Mouse (Mus musculus): ENCODE results near the gene Dzip1.

Gene Dzip1

DNA sequence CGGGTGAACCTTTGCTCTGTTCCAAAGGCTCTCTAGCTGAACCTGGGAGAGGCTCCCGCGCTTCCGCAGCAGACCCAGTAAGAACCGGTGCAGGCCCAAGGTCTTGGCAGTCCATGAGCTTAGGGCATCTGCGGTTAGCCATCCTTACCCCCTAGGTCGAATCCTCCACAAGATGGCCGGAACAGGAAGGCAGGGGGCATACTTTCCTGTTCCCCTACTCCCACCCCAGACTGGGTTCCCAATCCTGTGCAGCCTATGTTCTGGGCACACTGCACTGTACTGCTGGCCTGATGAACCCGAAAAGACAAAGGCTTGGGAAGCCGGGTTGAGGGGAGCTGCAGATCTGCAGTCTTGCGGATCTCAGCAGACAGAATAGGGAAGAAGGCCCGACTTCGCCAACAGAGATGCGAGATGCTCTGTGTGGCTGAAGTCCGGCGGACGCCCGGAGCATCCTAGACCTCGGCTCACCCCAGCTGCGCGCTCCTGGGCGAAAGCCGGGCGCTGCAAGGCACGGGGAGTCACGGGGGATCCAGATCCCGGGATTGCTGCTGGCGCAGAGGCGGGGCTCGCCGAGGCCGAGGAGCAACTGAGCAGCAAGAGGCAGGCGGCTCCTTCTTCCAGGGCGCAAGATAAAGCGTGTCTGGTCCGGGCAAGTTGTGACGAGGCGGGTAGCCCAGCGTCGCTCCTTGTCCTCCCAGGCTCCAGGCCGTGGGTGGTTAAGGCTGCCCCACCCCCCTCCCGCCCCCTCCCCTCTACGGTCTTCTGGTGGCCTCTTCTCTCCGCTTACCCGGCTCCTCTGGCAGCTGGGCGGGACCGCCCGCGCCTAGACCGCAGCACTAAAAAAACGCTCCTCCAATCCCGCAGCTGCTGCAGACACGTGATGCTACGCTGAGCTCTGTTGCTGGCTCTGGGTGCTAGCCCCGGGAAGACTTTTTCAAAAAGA is at the start of gene Dzip1:
Dzip1 (minus strand) TSS at position 788 of the 943 bp plus-strand sequence.
- in situ Hi-C loops (cut with MboI; ENCODE audit: low sequenced_read_pairs), result no loop called here

DNA sequence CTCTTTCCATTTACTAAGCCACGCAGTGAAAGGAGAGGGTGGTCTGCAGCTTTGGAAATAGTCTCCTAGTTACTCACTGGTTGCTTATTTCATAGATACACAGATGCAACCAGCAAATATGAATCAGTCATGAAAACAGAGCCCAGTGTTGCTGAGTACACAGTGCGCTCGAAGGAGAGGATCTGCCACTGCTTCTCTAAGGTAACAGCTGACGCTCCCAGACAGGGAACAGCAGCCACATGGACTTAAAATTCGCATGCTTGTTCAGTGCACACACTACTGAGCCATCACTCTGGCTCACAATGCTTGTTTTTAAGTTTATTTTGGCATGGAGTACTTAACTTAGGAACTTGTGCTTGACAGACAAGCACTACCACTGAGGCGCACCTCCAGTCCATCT is 47.0 kb upstream of the Dzip1 start:
- in situ Hi-C loops (cut with MboI; ENCODE audit: low sequenced_read_pairs), result no loop called here

DNA sequence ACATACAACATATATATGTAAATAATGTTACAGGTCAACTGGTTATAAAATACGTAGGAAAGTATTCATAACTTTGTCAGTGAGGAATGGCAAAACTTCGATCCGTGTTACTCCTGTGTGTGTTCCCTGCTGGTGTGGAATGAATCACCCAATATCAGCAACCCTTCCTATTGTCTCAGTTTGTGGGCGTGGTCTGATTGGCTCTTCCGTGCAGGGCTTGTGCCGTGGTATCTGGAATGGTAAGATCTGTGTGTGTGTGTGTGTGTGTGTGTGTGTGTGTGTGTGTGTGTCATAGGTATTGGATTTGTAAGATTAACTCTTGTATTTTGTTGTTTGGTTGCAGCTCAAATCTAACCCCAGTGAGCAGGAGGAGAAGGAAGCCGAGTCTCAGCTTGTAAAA is 42.4 kb upstream of the Dzip1 start:
- in situ Hi-C loops (cut with MboI; ENCODE audit: low sequenced_read_pairs), result no loop called here

DNA sequence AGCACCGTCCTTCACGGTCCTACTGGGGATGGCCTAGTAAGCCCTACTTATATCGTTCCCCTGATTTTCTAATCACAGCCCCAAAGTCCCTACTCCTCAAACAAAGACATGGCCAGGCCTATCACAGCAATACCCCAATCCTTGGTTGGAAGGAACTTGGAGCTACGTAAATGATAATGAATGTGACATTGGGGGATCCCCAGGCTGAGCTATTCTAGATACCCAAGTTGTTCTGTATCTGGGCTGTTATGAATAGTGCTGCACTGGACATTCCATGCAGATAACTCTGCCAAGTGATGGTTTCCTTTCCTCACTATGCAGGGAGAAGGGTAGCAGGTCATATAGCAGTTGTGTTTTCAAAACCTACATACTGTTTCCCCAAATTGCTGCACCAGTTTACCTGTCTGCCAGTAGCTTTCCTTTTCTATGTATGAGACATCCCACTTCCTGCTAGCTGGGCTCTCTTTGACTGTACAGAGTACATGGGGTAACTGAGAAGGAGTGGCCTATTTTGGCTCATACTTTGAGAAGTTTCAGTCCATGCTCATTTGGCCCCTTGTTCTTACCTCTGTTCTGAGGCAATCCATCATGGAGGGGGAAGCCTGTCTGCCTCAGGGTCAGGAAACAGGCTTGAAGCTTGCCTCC is 40.2 kb upstream of the Dzip1 start:
- in situ Hi-C loops (cut with MboI; ENCODE audit: low sequenced_read_pairs), result no loop called here

DNA sequence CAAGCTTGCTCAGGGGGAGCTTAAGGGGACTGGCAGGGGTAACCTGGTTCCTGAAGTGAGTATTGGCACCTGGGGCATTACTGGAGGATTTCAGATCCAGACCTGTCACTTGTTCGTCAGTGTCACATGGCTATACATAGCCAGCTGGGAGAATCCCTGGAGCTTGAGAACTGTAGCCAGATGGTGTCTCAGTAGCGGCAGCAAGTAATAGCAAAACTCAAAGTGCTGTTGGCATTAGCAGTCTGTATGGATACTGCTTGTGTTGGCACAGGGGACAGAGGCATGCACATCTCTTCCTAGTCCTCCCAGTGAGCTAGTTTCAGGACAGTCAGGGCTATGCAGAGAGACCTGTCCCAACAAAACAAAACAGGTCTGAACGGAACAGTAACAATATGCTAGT is 32.8 kb upstream of the Dzip1 start:
- in situ Hi-C loops (cut with MboI; ENCODE audit: low sequenced_read_pairs), result no loop called here

DNA sequence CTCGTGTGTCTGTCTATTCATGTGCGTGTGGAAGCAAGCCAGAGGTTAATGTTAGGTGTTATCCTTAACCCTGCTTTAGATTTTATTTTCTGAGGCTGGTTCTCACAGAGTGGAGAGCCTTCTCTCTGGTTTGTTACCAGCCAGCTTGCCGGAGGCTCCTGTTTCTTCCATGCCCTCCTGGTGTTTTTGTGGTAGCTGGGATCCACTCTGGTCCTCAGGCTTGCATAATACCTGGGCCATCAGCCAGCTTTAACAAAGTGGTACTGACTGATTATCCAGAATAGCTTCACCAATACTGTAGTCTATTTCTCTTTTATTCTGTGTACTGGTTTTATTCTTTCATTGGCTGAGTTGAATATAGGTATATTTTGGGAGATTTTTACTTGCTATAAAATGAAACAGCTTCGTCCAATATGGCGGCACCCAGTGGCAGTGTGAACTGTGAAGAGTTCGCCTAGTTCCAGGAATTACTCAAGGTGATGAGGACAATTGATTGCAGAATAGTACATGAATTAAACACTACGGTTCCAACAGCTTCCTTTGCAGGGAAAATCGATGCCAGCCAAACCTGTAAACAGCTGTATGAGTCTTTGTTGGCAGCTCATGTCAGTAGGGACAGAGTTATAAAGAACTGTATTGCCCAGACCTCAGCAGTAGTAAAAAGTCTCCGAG is 26.8 kb upstream of the Dzip1 start:
- in situ Hi-C loops (cut with MboI; ENCODE audit: low sequenced_read_pairs), result no loop called here

DNA sequence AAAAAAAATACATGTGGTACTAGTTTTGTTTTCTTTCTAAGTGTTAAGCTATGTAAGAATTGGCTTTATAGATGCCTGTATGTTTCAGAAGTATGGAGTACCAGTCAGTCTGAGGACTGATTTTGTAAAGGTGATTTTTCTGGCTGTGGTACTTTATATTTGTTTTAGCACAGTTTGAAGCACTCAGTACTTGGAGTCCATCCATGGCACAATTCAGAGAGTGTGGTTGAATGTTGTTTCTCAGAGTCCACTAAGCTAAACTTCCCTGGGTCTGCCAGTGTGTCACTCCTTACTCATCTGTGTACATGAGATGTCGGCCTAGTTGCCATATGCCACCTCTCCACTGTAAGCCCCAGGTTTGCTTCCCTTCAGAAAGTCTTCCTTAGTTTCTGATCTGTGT is 23.6 kb upstream of the Dzip1 start:
- in situ Hi-C loops (cut with MboI; ENCODE audit: low sequenced_read_pairs), result no loop called here

DNA sequence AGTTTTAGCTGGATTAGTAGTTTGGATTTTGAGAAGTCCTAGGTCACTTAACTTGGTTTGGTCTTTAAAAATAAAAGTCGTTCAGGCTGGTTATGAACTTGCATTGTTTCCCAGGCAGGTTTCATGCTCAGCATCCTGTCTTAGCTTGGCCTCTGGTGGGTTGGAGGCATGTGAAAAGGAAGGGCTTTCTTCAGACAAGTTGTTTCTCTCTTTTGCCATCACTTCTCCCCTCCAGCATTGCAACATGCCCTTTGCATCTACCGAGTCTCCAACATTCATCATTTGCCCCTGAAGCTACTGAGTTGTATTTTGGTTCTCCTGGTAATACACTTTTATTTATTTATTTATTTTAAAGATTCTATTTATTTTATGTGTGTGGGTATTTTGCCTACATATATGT is 19.4 kb upstream of the Dzip1 start:
- in situ Hi-C loops (cut with MboI; ENCODE audit: low sequenced_read_pairs), result no loop called here

DNA sequence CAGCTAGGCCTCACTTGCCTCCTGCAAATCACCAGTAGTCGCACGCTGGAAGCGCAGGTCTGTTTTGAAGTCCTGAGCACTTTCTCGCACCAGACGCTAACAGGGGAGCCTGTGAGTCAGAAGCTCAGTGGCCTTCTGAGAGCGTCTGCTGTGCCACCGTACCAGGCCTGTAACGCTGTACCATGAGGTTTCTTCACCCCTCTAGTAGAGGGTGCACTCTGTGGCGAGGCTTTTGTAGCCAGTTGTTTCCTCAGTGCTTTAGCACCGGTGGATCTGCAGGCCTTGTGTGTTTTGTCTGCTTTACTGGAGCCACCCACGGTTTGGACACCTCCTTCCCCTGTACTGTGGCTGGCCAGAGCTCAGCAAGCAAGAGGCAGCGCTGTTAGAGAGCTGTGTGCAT is 16.8 kb upstream of the Dzip1 start:
- in situ Hi-C loops (cut with MboI; ENCODE audit: low sequenced_read_pairs), result no loop called here

DNA sequence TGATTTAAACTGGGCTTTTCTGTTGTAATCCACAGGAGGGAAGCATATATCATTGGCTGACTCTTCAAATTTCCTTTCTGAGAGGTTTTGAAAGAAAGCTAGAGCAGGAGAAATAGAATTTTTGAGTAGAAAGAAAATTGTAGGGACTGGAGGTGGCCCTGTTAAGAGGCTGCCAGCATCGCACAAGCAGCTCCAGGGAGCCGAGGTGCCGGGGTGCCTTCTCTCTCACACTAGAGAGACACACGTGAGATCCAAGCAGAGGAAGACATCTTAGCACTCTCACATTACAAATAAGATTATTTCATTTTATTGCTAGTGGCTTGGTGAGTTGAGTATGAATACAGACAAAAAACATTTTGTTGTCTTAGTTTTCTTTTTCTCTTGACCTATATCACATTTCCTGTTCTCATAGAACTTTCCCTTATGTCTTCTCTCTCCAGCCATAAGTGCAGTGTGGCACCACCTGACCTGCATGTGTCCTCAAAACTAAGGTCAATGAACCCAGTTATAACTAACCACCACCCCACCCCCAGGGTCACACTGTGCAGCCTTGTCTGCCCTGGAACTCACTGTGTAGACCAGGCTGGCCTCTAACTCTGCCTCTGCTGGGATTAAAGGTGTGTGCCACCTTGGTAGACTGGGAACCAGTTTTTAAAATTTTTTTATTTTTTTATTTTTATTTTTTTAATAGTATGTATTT is 15.7 kb upstream of the Dzip1 start:
- in situ Hi-C loops (cut with MboI; ENCODE audit: low sequenced_read_pairs), result no loop called here

DNA sequence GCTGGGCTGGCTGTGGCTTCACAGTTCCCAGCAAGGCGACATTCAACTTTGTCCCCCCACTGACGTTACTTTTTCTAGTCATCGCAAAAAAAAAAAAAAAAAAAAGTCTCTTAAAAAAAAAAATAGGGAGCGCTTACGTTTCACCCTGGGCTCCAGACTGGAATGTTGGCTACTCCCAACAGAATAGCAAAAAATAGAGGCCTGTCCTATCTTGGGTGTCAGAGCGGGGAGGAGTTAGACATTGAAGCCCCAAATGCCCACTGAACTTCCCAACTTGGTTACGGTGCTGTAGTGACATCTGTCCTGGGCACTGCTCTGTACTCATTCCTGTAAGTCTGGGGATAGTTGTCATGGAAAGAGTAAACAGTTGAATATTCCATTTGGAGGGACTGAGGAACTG is 13.3 kb upstream of the Dzip1 start:
- in situ Hi-C loops (cut with MboI; ENCODE audit: low sequenced_read_pairs), result no loop called here

DNA sequence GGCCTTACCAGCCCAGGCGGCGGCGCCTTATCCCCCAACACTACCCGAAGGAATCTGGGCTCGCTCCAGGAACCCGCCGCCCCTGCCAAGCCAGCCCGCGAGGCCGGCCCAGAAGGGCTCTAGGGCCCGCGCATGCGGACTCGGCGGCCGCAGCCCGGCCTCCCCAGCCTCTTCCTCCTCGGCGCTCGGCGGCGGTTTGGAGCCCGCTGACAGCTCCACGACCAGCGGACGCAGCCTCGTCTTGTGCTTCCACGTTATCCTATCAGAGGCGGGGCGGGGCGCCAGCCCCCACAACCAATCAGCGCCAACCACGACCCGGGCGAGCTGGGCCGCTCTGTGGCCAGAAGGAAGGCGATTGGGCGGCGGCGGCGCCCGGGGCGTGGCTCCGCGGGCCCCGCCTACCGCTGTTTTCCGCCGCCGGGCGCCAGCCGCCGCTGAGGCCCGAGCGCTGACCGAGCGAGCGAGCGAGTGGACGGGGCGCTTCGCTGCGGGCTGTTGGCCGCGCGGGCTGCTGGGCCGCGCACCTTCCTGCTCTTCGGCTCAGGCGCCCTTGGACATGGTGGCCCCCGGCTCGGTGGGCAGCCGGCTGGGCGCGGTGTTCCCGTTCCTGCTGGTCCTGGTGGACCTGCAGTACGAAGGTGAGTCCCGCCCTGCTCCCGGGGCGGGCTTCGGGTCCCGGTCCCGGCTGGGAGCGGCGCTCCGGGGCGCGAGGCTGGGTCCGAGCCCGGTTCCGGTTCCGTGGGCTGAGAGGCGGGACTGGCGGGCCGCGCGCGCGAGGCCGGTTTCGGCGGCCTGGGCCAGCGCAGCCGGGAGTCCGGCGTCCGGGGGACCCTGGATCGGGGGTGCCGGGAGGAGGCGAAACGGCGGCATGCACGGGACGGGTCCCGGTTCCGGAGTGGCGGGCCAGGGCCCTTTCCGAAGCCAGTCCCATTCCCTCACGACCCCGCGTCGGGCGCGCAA is 12.6 kb upstream of the Dzip1 start, which contains the start of gene Dnajc3:
Dnajc3 (plus strand) TSS at position 444 of the 960 bp plus-strand sequence.
- in situ Hi-C loops (cut with MboI; ENCODE audit: low sequenced_read_pairs), result no loop called here

DNA sequence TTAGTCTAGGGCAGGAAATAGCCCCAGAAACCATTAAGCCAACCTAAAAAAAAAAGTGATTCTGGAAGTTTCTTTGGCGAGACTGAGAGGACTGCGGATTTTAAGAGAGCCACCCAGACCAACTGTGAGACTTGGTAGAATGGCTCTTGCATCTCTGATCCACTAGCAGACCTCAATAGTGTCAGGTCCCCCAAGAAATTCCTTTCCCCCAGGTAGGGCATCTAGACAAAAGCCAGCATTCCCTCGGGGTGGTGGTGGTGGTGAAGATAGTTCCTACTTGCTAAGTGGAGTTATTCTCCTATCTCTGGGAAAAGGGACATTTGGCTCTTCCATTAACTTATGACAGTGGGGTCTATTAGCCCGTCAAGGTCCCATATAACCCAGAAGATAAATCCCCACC is 11.7 kb upstream of the Dzip1 start:
- in situ Hi-C loops (cut with MboI; ENCODE audit: low sequenced_read_pairs), result no loop called here

DNA sequence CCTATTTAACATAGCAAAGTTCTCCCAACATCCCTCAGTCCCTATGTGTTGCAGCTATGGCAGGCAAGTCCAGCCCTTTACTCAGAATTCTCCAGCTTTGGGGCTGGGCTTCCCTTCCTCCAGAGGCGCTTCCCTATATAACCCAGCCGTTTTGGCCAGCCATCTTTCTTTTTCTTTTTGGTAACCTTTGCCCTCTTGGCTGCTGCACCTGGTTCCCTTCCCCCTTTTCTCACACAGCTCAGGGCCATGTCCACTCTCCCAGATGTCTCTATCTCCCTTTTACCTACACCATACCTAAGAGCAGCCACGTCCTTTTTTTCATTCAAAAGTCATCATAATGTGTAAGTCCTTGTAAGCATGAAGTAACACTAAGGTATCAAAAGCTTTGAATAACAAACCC is 11.0 kb upstream of the Dzip1 start:
- in situ Hi-C loops (cut with MboI; ENCODE audit: low sequenced_read_pairs), result no loop called here

DNA sequence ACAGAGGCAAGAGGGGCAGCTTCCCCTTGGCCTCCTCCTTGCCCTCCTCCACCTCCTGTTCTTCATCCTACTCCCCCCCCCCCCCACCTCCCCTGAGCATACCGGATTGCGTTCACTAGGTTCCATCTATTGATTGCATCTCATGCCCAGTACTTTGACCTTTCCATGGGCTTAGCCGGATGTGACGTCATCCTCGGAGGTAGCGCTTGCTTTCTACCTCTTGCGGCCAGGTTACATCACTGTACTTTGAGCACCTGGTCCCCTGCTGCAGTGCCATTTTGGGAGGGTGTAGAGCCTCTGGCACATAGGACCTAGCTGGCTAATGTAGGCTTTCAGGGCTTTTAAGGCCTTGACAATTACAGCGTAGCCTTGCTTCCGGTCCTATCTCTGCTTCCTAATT is 9.4 kb upstream of the Dzip1 start:
- in situ Hi-C loops (cut with MboI; ENCODE audit: low sequenced_read_pairs), result no loop called here

DNA sequence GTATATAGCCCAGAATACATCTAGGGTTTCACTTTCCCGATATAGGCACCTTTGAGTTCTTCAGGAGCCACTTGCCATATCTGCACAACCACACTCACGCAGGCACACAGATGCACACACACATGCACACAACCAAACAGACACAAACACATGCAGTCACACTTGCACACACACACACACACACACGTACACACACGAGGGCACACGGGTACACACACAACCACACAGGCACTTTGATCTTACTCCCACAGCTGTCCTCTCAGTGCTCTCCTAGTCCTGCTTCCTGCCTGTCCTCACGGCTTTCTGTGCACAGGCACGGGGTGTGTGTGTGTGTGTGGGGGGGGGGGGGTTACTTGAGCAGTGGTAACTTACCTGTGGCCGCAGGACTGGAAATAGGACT is 7.7 kb upstream of the Dzip1 start:
- in situ Hi-C loops (cut with MboI; ENCODE audit: low sequenced_read_pairs), result no loop called here

DNA sequence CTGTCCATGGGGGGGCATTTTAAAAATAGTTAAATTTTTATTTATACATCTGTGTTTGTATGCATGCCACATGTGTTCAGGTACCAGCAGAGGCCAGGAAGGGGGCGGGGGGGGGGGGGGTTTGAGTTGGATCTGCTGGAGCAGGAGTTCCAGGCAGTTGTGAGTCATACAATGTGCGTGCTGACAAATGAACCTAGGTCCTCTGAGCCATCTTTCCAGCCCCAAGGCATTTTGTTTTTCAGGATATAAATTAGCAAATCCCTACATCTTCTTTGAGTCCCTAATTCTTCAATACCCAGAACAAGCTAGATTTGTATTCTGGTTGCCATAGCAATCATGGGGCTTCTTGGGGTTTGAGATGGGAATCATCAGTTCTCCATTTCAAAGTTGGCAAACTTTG is 5.9 kb upstream of the Dzip1 start:
- in situ Hi-C loops (cut with MboI; ENCODE audit: low sequenced_read_pairs), result no loop called here

DNA sequence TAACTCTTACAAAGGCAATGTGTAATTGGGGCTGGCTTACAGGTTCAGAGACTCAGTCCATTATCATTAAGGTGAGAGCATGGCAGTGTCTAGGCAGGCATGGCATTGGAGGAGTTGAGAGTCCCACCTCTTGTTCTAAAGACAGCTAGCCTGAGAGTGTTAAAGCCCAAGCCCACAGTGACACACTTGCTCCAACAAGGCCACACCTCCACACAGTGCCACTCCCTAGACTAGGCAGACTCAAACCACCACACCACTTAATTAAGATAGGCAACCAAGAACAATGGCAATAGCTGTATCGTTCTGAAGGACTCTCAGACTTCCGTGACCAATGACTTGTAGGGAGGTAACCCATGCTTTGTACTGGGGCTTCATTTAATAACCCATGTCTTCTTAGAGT is 5.5 kb upstream of the Dzip1 start:
- in situ Hi-C loops (cut with MboI; ENCODE audit: low sequenced_read_pairs), result no loop called here

DNA sequence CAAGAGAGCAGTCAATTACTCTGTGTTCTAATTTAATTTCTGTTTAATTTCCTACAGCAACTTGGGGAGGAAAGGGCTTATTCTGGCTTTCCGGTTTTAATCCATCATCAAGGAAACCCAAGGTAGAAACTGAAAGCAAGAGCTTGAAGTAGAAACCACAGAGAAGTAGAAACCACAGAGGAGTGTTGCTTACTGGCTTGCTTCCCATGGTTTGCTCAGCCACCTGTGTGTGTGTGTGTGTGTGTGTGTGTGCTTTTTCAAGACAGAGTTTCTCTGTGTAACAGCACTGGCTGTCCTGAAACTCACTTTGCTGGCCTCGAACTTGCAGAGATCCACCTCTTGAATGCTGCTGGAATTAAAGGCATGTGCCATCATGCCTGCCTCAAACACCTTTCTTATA is 4.5 kb upstream of the Dzip1 start:
- in situ Hi-C loops (cut with MboI; ENCODE audit: low sequenced_read_pairs), result no loop called here

DNA sequence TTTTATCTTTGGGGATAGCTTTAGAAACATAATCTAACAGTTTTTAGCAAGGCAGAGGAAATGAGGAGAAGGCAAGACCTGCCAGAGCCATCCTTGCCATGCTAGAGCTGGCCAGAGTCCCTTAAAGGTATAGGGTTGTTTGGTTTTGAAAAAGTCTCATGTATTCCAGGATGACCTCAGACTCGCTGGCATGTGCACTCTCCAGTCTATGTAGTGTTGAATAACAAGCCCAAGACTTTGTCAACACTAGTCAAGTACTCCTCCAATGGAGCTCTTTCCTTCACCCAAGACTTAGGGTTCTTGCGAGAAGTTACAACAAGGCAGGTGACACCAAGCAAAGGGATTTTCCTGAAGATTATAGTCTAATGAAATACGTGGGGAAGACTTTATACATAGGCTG is 3.3 kb upstream of the Dzip1 start:
- in situ Hi-C loops (cut with MboI; ENCODE audit: low sequenced_read_pairs), result no loop called here

All from CH12F3 (cell line).